Mouse (Mus musculus) myocyte (in vitro differentiated cells): ENCODE measurements at regions not wholly inside any gene's neighbourhood (a gene's known extent, or its start where the extent isn't known, plus 50 kb on each side); places are given as distances from the start of the nearest gene placed in this dataset.

Source experiments
- CEBPB ChIP-seq: IDR thresholded peaks from 2 replicates; pipeline ENCODE4 v1.6.1; 2011; ENCODE audit warnings: mild to moderate bottlenecking, moderate library complexity; ENCODE audit not compliant: poor library complexity, insufficient read depth, severe bottlenecking
- E2F4 ChIP-seq: IDR thresholded peaks from one replicate; pipeline ENCODE4 v1.6.1; 2011; ENCODE audit warnings: mild to moderate bottlenecking, control low read depth, moderate library complexity; ENCODE audit not compliant: insufficient read depth
- MAX ChIP-seq: IDR thresholded peaks from one replicate; pipeline ENCODE4 v1.6.1; 2011; ENCODE audit warnings: low read depth, mild to moderate bottlenecking, control low read depth
- MYOD1 ChIP-seq, 3 experiments: IDR thresholded peaks; one replicate each; pipeline ENCODE4 v1.6.1; 2011; ENCODE audit warnings: control low read depth in 2 of 3, low read depth in 2 of 3, mild to moderate bottlenecking in 2 of 3, moderate library complexity in 1 of 3; ENCODE audit not compliant: insufficient read length in 2 of 3, control insufficient read depth in 1 of 3
- MYOG ChIP-seq, 3 experiments: IDR thresholded peaks; one replicate each; pipeline ENCODE4 v1.6.1; 2011; ENCODE audit warnings: control low read depth in 2 of 3, low read depth in 2 of 3, mild to moderate bottlenecking in 2 of 3; ENCODE audit not compliant: insufficient read length in 2 of 3, control insufficient read depth in 1 of 3, insufficient read depth in 1 of 3
- POLR2A ChIP-seq: IDR thresholded peaks from one replicate; pipeline ENCODE4 v1.6.1; 2011; ENCODE audit warnings: low read depth, mild to moderate bottlenecking, control low read depth, moderate library complexity; ENCODE audit not compliant: insufficient read length
- POLR2AphosphoS2 ChIP-seq: IDR thresholded peaks from one replicate; pipeline ENCODE4 v1.6.1; 2011; ENCODE audit warnings: low read depth, control low read depth; ENCODE audit not compliant: insufficient read length
- REST ChIP-seq: IDR thresholded peaks from one replicate; pipeline ENCODE4 v1.6.1; 2011; ENCODE audit warnings: mild to moderate bottlenecking, control low read depth, moderate library complexity; ENCODE audit not compliant: insufficient read depth, insufficient read length
- TCF12 ChIP-seq: IDR thresholded peaks from one replicate; pipeline ENCODE4 v1.6.1; 2011; ENCODE audit warnings: mild to moderate bottlenecking, control low read depth; ENCODE audit not compliant: poor library complexity, insufficient read depth, severe bottlenecking
- TCF3 ChIP-seq: IDR thresholded peaks from one replicate; pipeline ENCODE4 v1.6.1; 2011; ENCODE audit warnings: low read depth, control low read depth; ENCODE audit not compliant: insufficient read length
- USF1 ChIP-seq: IDR thresholded peaks from one replicate; pipeline ENCODE4 v1.6.1; 2011; ENCODE audit warnings: low read depth, mild to moderate bottlenecking, control low read depth, moderate library complexity

DNA sequence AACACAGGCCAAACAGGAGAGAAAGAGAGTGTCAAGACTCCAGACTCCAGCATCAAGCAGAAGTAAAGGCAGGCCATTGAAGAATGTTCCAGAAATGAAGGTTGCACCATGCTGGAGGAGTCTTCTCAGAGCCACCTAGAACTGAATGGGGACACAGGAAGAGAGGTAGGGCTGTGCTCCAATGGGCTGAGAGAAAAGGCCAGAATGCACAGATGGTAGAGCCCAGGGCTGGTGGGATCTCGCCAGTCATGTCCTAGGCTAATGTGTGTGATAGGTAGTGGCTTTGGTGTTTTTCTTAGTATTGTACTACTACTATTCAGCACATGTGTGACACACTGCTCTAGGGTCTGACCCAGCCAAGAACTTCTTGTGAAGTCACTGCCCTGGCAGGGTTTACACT is 117.9 kb downstream of the Vegfa start:
- no peak for TF ChIP-seq POLR2A
- no peak for TF ChIP-seq MAX
- no peak for TF ChIP-seq USF1
- no peak for TF ChIP-seq E2F4
- no peak for TF ChIP-seq MYOD1 (IDR thresholded peaks at IDR 0.05; ENCODE audit: control insufficient read depth in 1 of 3, insufficient read length in 2 of 3, low read depth in 2 of 3)
- TF ChIP-seq POLR2AphosphoS2, result no peak
- TF ChIP-seq CEBPB, result no peak
- no peak for TF ChIP-seq REST
- TF ChIP-seq TCF3, result no peak
- no peak for TF ChIP-seq MYOG (IDR thresholded peaks at IDR 0.05; ENCODE audit: control insufficient read depth in 1 of 3, insufficient read depth in 1 of 3, insufficient read length in 2 of 3, low read depth in 2 of 3)
- no peak for TF ChIP-seq TCF12
